Mouse (Mus musculus) liver, postnatal 0 days (tissue): ENCODE data around the gene Gp9. TPM values are rescaled to one million over a fixed set of nuclear protein-coding genes. Genes with fewer than 3 reads are reported as not detected.

Source experiments
- ATAC-seq: fragments of 200-750 bp; cut with Nextera tagmentation; 2 replicates; pipeline ENCODE4 v1.8.0; 2017; ENCODE audit warnings: mild to moderate bottlenecking, moderate library complexity
- DNase-seq: peaks from one replicate; pipeline ENCODE4 v3.0.0-alpha.2; 2016
- H3K27ac ChIP-seq: fragments of 300-500 bp; sonication (generic); 2 replicates; pipeline ENCODE4 v1.5.1; 2014; ENCODE audit warnings: antibody characterized with exemption, moderate library complexity, mild to moderate bottlenecking, low read depth
- H3K27me3 ChIP-seq: fragments of 300-500 bp; sonication (generic); 2 replicates; pipeline ENCODE4 v1.6.1; 2014; ENCODE audit warnings: low read length, control low read depth, mixed read lengths; ENCODE audit not compliant: insufficient read depth
- H3K36me3 ChIP-seq: fragments of 300-500 bp; sonication (generic); replicated peaks from 2 replicates; pipeline ENCODE4 v1.6.1; 2014; ENCODE audit warnings: mild to moderate bottlenecking, control low read depth, low read length, moderate library complexity, mixed read lengths; ENCODE audit not compliant: insufficient read depth
- H3K4me1 ChIP-seq: fragments of 300-500 bp; sonication (generic); 2 replicates; pipeline ENCODE4 v1.6.1; 2014; ENCODE audit warnings: antibody characterized with exemption, mild to moderate bottlenecking, control low read depth; ENCODE audit not compliant: insufficient read depth
- H3K4me2 ChIP-seq: fragments of 300-500 bp; sonication (generic); 2 replicates; pipeline ENCODE4 v1.6.1; 2014; ENCODE audit warnings: low read depth, mild to moderate bottlenecking, low read length, moderate library complexity, mixed read lengths
- H3K4me3 ChIP-seq: fragments of 300-500 bp; sonication (generic); 2 replicates; pipeline ENCODE4 v1.5.1; 2014; ENCODE audit warnings: low read depth, low read length
- H3K9ac ChIP-seq: fragments of 300-500 bp; sonication (generic); replicated peaks from 2 replicates; pipeline ENCODE4 v1.6.1; 2014; ENCODE audit warnings: mild to moderate bottlenecking, moderate library complexity
- H3K9me3 ChIP-seq: fragments of 300-500 bp; sonication (generic); 2 replicates; pipeline ENCODE4 v1.6.1; 2016; ENCODE audit warnings: mild to moderate bottlenecking, control low read depth, low read length, mixed read lengths
- CTCF ChIP-seq: sonication (generic); IDR thresholded peaks from 2 replicates; pipeline ENCODE4 v1.5.1; 2016; ENCODE audit warnings: antibody characterized with exemption, low read depth
- EP300 ChIP-seq: IDR thresholded peaks from 2 replicates; pipeline ENCODE4 v1.6.1; 2016; ENCODE audit warnings: antibody characterized with exemption, low read depth, mild to moderate bottlenecking
- WGBS: fragments of 180-500 bp; shearing (Covaris S2); extraction: QIAGEN DNeasy Blood & Tissue Kit; methylation state at CpG from one replicate; pipeline ENCODE4 v1.1.7; 2014; ENCODE audit not compliant: insufficient replicate concordance; 5-methylcytosine and 5-hydroxymethylcytosine counted together
- polyA plus RNA-seq: library from polyadenylated mRNA; unstranded; fragments of >200 nt; fragmentation: Nextera tagmentation; extraction: Ambion mirVana; gene quantifications from 2 replicates; pipeline ENCODE4 v1.2.1, GENCODE M21; 2015

Gp9 gene
- polyA plus RNA-seq, 1 experiment from 2014 or later = 38.0 TPM

GRCm38 (mm10) chr6:87741978-87742377 is 35.9 kb upstream of the Gp9 start:
- ATAC-seq = no peak
- Histone ChIP-seq H3K36me3 (no peaks in the 10 kb centered on the region), H3K9ac (no peak overlapping the region), H3K4me2 (no peak overlapping the region), H3K4me1 (peaks cover 52% of the 10 kb centered on the region), H3K4me3 (no peak overlapping the region), H3K27me3 (no peaks in the 10 kb centered on the region), H3K9me3 (no peaks in the 10 kb centered on the region), H3K27ac (no peak overlapping the region)
- no peak for TF ChIP-seq EP300
- no peak for TF ChIP-seq CTCF
- DNase-seq = no peak
- 43% methylated on average over 8 of the region's 8 CpGs for WGBS

GRCm38 (mm10) chr6:87742804-87743203 is 35.1 kb upstream of the Gp9 start:
- Histone ChIP-seq H3K4me2 (no peak overlapping the region), H3K36me3 (no peaks in the 10 kb centered on the region), H3K9ac (no peak overlapping the region), H3K27me3 (no peaks in the 10 kb centered on the region), H3K9me3 (no peaks in the 10 kb centered on the region), H3K4me3 (no peak overlapping the region), H3K27ac (no peak overlapping the region), H3K4me1 (peaks cover 56% of the 10 kb centered on the region)
- peak; percentile 18; the same call in 1 of the 2 replicates for ATAC-seq
- no peak for TF ChIP-seq EP300
- TF ChIP-seq CTCF = peak; percentile 69
- DNase-seq = peak; percentile 60
- WGBS = 81% methylated on average over 5 of the region's 5 CpGs

- WGBS = 79% methylated on average over 5 of the region's 5 CpGs
- no peak for ATAC-seq
- H3K27ac ChIP-seq = no peak overlapping the region
- H3K4me3 ChIP-seq = no peak overlapping the region
- H3K4me2 ChIP-seq = no peak overlapping the region
- no peaks in the 10 kb centered on the region for H3K9me3 ChIP-seq
- no peak for TF ChIP-seq EP300
- TF ChIP-seq CTCF = no peak
- no peak for DNase-seq
- no peaks in the 10 kb centered on the region for H3K27me3 ChIP-seq
- H3K9ac ChIP-seq = no peak overlapping the region
- H3K4me1 ChIP-seq = peaks cover 53% of the 10 kb centered on the region
- no peaks in the 10 kb centered on the region for H3K36me3 ChIP-seq
Observed at GRCm38 (mm10) chr6:87743281-87743680, 34.6 kb upstream of the Gp9 start.

GRCm38 (mm10) chr6:87744632-87745031 is 33.2 kb upstream of the Gp9 start:
- H3K27me3 ChIP-seq = no peaks in the 10 kb centered on the region

GRCm38 (mm10) chr6:87745301-87745700 is 32.6 kb upstream of the Gp9 start:
- Histone ChIP-seq H3K27me3 (no peaks in the 10 kb centered on the region), H3K4me3 (no peak overlapping the region), H3K27ac (0 out of 2 replicates have a peak overlapping the region, but pooled peaks have one; percentile 42), H3K9me3 (no peaks in the 10 kb centered on the region), H3K4me2 (no peak overlapping the region), H3K36me3 (no peaks in the 10 kb centered on the region), H3K9ac (no peak overlapping the region), H3K4me1 (peaks cover 51% of the 10 kb centered on the region)
- no peak for TF ChIP-seq EP300
- no peak for TF ChIP-seq CTCF
- DNase-seq (no peak), ATAC-seq (no peak)
- WGBS = 30% methylated on average over 1 of the region's 1 CpGs

More at GRCm38 (mm10) chr6:87744632-87745031, 33.2 kb upstream of the Gp9 start:
- Histone ChIP-seq H3K36me3 (no peaks in the 10 kb centered on the region), H3K27ac (peak overlapping the region; percentile 8; the same call in 1 of the 2 replicates), H3K4me2 (no peak overlapping the region), H3K4me3 (no peak overlapping the region), H3K9me3 (no peaks in the 10 kb centered on the region), H3K4me1 (peaks cover 58% of the 10 kb centered on the region), H3K9ac (no peak overlapping the region)
- TF ChIP-seq EP300 (no peak), CTCF (no peak)
- ATAC-seq = no peak
- no peak for DNase-seq
- WGBS = 68% methylated on average over 3 of the region's 3 CpGs

- DNase-seq (no peak), ATAC-seq (no peak)
- TF ChIP-seq CTCF (no peak), EP300 (no peak)
- WGBS = 64% methylated on average over 3 of the region's 3 CpGs
- no peaks in the 10 kb centered on the region for H3K9me3 ChIP-seq
- no peaks in the 10 kb centered on the region for H3K36me3 ChIP-seq
- H3K4me2 ChIP-seq = no peak overlapping the region
- no peak overlapping the region for H3K9ac ChIP-seq
- no peaks in the 10 kb centered on the region for H3K27me3 ChIP-seq
- no peak overlapping the region for H3K4me3 ChIP-seq
- no peak overlapping the region; the same call in 1 of the 2 replicates for H3K27ac ChIP-seq
- H3K4me1 ChIP-seq = peaks cover 47% of the 10 kb centered on the region
Observed at GRCm38 (mm10) chr6:87746059-87746458, 31.8 kb upstream of the Gp9 start.

- Histone ChIP-seq H3K27me3 (no peaks in the 10 kb centered on the region), H3K9me3 (no peaks in the 10 kb centered on the region), H3K36me3 (no peaks in the 10 kb centered on the region), H3K4me1 (peaks cover 45% of the 10 kb centered on the region), H3K4me3 (no peak overlapping the region), H3K4me2 (peak overlapping the region; percentile 47; the same call in 1 of the 2 replicates), H3K27ac (peak overlapping the region; percentile 64), H3K9ac (peak overlapping the region; percentile 31; the same call in 1 of the 2 replicates)
- 78% methylated on average over 2 of the region's 2 CpGs for WGBS
- ATAC-seq (peak; percentile 50), DNase-seq (no peak)
- TF ChIP-seq CTCF (no peak), EP300 (no peak)
Observed at GRCm38 (mm10) chr6:87746849-87747248, 31.0 kb upstream of the Gp9 start.
